Mouse (Mus musculus) cerebellum, adult 2 months (tissue): ENCODE measurements around the gene 4930535I16Rik.

ENCODE experiments used
- CTCF ChIP-seq: fragments of 200-500 bp; IDR thresholded peaks from 2 replicates; pipeline ENCODE4 v1.5.1; 2011; ENCODE audit warnings: low read depth, mild to moderate bottlenecking, control low read depth, low read length, moderate library complexity, borderline replicate concordance; ENCODE audit not compliant: insufficient read depth
- POLR2A ChIP-seq: fragments of 200-500 bp; IDR thresholded peaks from 2 replicates; pipeline ENCODE4 v1.6.1; 2011; ENCODE audit warnings: low read length, control low read depth, borderline replicate concordance; ENCODE audit not compliant: insufficient read depth

GRCm38 (mm10) chr4:123934306-123934705, 16.5 kb upstream of the 4930535I16Rik start:
- no peak for TF ChIP-seq CTCF
- TF ChIP-seq POLR2A = no peak
